Mouse (Mus musculus): ENCODE results near the gene Aaed1.

Gene Aaed1

GRCm38 (mm10) chr13:64248775-64249524 lies 63.6 kb downstream of the Aaed1 start:
- DNase-seq (ENCODE audit: low spot score): peak; percentile 83

DNA sequence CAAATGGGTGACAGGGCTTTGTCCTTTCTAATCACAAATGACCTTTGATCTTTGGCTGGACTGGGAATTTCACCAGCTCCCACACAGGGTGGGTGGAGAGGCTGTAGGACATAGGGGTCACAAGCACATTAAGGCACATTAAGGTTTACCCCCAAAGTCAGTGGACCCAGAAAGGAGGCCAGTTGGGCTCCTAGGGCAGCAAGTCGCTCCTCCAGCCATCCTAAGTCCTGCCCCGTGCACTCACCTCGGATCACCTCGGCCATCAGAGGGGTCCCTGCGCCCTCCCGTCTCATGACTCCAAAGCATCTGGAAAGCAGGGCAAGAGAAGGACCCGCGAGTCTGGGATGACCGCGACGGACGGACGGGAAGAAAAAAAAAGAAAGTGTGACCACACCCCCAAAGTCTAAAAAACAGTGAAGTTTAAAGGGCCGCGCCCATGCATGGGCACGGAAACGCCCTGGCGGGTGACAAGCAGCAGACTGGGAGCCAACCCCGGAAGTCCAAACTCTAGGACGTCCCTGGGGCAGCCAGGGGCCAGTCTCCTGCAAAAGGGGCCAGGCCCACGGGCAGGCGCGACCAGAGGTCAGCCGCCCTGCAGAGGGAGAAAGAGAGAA lies 64.2 kb downstream of the Aaed1 start:
- DNase-seq (ENCODE audit: low spot score): peak; percentile 66

DNA sequence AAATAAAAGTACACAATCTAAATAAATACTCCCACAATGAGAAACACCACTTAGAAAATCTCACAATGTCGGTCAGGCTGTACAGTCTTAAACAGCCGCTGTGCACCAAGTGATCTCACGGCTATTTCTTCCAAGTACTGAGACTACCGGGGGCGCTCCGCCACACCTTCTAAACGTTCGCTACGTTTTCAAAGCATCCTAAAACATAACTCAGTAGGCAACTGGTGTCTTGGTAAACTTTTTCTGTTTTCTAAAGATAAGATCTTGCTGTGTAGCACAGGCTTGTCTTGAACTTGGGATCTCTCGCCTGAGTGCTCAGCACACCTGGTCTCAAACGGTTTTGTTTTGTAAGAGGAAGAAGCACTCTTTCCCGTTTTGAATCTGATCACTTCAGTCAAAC lies 66.4 kb downstream of the Aaed1 start:
- DNase-seq (ENCODE audit: low spot score): no peak

DNA sequence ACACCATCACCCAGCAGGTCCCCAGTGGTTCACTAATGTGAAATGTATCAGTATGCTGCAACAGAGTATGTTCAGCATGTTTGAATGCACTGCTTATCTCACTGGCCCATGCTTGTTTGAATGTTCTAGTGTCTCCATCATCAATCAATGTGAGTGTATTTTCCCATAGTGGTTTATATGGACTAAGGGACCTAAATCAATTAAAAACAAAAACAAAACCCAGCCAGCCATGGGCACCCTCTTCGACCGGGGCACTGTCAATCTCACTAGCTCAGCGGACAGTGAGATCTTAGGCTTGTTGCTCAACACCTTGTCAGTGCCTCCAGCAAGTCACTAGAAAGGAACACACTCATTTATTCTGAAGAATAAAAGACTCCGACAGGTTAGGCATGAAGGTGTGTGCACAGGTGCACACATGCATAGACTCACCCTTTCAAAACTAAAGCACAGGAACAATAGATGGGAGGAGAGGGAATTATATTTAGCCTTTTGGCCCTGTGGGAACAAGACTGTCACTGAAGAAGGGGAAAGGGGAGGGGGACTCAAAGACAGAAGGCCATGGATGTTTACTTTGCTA lies 67.7 kb downstream of the Aaed1 start:
- no peak for DNase-seq (ENCODE audit: low spot score)

DNA sequence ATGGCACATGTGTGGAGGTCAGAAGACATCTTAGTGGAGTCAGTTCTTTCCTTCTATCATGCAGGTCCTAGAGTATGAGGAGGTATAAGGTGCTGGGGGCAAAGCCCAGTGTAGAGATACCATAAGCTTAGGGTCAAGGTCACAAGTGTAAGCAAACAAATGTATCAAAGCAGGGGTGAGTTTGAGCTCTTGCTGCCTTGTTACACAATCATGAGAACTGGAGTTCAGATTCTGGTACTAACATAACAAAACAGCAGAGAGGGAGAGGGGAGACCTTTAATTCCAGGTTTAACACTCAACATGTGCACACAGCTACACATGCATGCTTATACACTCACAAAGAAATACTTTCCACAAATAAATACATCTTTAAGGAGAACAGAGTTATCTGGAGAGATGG lies 69.8 kb downstream of the Aaed1 start:
- DNase-seq (ENCODE audit: low spot score): no peak

DNA sequence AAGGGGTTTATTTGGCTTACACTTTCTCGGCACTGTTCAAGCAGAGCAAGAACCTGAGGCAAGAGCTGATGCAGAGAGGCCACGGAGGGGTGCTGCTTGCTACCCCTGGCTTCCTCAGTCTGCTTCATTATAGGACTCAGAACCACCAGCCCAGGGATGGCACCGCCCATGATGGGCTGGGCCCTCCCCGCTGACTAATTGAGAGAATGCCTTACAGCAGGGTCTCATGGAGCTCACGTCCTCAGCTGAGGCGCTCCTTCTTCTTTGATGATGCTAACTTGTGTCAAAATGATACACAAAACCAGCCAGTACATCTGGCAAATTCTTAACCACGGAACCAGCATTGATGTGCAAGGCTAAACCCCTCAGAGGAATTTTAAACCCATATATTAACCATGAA lies 71.9 kb downstream of the Aaed1 start:
- no peak for DNase-seq (ENCODE audit: low spot score)

DNA sequence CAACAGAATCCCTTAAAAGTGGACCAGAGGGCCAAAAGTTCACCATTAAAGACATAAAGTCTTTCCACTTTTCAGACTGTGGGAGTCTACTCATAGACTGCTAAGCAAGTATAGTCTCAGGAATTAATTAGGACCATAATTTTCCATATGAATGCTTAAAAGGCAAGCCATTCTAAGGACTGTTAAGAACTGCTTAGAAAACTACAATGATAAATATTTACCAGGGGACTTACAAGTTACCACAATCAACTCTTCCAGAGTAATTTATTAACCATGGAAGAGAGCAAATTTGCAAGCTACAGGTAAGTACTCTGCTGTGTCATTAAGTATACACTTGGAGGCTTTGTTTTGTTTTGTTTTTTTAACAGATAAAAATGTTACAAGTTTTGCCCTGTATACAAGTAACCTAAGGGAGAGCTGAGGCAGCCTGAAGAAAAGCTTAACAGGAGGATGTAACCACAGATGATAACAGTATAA lies 74.8 kb downstream of the Aaed1 start:
- DNase-seq (ENCODE audit: low spot score): no peak

DNA sequence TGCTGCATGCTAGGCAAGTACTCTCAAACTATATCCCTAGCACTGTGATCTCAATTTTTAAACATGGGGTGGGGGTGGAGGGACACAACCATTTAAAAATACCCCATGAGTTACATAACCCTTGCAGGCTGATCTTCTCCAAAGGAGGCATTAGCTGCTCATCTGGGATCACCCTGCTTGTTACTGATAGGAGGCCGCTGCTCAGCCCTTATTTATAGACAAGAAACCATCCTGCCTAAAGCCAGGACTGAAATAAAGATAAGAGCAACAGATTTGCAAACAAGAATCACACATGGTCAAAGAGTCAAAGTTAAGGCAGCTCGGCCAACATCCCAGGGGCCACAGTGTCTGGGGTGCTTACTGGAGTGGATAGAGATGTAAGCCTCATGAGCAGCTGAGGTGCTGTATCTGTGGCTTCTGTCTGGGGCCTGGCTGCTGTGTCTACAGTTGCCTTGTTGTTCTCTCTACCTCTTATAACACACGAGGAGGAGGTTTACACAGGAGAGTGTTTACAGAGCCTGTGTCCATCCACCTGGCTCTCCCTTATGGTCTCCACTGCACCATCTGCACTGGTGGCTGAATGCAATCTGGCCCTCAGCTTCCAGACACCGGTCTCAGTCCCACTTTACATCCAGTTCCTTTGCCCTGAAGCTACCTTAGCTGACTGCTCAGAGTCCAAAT lies 75.4 kb downstream of the Aaed1 start:
- DNase-seq (ENCODE audit: low spot score): no peak

DNA sequence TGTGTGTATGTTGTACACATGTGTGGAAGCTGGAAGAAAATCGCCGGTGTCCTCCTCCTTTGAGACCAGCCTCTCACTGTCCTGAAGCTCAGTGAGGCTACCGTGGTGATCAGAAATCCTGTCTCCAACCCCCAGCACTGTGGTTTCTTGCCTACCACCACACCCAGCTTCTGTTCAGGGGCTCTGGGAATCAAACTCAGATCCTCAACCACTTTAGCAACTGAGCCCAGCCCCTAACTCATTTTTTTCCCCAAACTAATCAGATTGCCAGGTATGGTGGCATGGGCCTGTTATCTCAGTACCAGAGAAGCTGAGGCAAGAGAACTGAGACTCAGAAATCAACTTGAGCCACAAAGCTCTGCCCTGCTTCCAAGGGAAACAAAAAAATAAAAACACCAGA lies 76.7 kb downstream of the Aaed1 start:
- no peak for DNase-seq (ENCODE audit: low spot score)

DNA sequence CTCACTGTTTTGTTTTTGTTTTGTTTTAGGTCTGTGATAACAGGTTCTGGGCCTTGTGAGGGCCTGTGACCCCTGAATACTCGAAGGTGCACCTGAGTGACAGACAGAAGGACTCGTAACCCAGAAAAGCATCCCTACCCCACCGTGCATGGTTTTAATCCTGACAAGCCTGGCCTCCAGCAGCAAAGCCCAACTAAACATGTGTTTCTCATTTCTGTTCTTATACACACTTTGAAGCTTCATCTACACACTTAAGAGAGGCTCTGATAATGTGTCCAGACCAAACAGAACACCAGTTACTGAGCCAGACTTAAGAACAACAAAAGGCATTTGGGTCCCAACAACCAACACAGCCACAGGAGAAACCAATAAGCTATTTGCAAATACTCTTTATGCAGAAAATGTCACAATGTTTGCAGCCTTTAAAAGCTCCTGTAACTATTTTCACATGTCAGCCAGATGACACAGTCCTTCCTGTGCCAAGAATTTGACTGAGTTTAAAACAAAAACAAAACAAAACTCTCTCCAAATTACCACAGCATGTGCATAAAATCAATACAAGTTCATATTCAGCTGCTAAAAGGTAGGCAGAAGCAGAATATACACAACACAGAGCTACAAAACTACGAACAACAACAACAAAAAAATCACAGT lies 77.3 kb downstream of the Aaed1 start:
- peak; percentile 54 for DNase-seq (ENCODE audit: low spot score)

DNA sequence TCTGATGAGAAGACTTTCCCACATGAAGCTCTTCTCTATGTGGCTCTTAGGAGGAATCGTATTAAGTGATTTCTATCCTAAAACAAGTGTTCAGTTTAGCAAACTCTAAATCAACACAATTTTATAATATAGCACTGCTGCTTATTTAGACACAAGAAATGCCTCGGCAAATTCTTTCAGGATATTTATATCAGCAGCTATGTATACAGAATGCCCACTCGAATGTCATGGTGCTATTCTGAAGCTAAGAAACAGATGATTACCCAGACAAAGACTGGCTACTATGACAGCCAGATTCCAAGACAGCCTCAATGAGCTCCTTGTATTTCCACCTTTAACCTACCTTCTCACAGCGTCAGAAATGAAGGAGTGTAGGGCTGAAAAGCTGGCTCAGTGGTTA lies 79.4 kb downstream of the Aaed1 start:
- no peak for DNase-seq (ENCODE audit: low spot score)

DNA sequence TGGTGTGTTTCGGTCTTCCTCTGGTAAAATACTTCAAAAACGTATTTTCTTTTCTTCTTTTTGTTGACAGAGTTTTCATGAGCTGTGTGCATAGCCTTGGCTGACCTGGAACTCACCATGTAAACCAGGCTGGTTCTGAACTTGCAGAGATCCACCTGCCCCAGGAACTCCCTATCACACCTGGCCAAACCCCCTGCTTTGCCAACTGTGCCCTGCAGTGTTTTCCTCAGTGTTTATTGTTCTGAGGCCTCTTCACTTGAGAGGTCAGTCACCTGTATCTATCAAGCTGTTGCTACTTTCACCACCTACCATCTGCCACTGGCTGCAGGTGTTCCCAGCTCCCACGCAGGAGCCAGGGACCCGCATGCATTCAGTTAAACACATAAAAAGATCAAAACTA lies 85.8 kb downstream of the Aaed1 start:
- no peak for DNase-seq (ENCODE audit: low spot score)

GRCm38 (mm10) chr13:64225738-64226137 lies 86.8 kb downstream of the Aaed1 start:
- no peak for DNase-seq (ENCODE audit: low spot score)
